Mouse (Mus musculus): Measurements from ENCODE around the gene Plekha7. TPM values are rescaled to one million over a fixed set of nuclear protein-coding genes. Genes with fewer than 3 reads are reported as not detected.
"Not testable (repeated sequence)": the region's sequence is repeated elsewhere in the genome, so short reads cannot be mapped to it uniquely, and the experiment has no call there.

The Plekha7 gene
- polyA plus RNA-seq, 1 experiment from 2014 or later, result 6.9 TPM

GRCm38 (mm10) chr7:116092710-116093465, 215.3 kb downstream of the Plekha7 start:
- Histone ChIP-seq H3K4me3 (peak overlapping the region; percentile 74), H3K9me3 (replicated peaks) (no peaks in the 10 kb centered on the region), H3K27me3 (ENCODE audit: low read depth, poor library complexity, severe bottlenecking) (no peaks in the 10 kb centered on the region), H3K36me3 (no peaks in the 10 kb centered on the region), H3K27ac (peak overlapping the region; percentile 94), H3K4me1 (peaks cover 19% of the 10 kb centered on the region)
- WGBS, result under 1% methylated on average over 38 of the region's 38 CpGs
- peak; percentile 94 for DNase-seq (ENCODE audit: low spot score)

GRCm38 (mm10) chr7:116084366-116084765, 223.8 kb downstream of the Plekha7 start, which contains the start of gene Gm4353:
TSS of gene Gm4353 (minus strand) at chr7:116084635.
- H3K9me3 ChIP-seq (replicated peaks); H3K27me3 ChIP-seq (ENCODE audit: low read depth, poor library complexity, severe bottlenecking); H3K4me3 ChIP-seq; DNase-seq (ENCODE audit: low spot score); H3K36me3 ChIP-seq; H3K4me1 ChIP-seq; H3K27ac ChIP-seq: not testable (repeated sequence)
- WGBS, result 94% methylated on average over 11 of the region's 11 CpGs

Other genes starting within 250 kb of the Plekha7 start
- 1.1 and 1.3 TPM in 2 replicates for gene Gm4353, start 223.7 kb downstream of the Plekha7 start, polyA plus RNA-seq (2016; fragmentation: Nextera tagmentation; extraction: Ambion mirVana)
- gene Rps13, start 25.8 kb upstream of the Plekha7 start, polyA plus RNA-seq (2016; fragmentation: Nextera tagmentation; extraction: Ambion mirVana), result 840 and 992 TPM in 2 replicates
- gene Pik3c2a, start 135.1 kb upstream of the Plekha7 start, polyA plus RNA-seq (2016; fragmentation: Nextera tagmentation; extraction: Ambion mirVana), result 28.8 and 34.5 TPM in 2 replicates
- gene Nucb2, start 196.0 kb upstream of the Plekha7 start, polyA plus RNA-seq (2016; fragmentation: Nextera tagmentation; extraction: Ambion mirVana), result 6.6 and 7.1 TPM in 2 replicates